Mouse (Mus musculus) neural tube, embryonic 13.5 days (tissue): ENCODE results near the gene Sbf2. TPM values are rescaled to one million over a fixed set of nuclear protein-coding genes. Genes with fewer than 3 reads are reported as not detected.

Experiments
- ATAC-seq: fragments of 200-750 bp; cut with Nextera tagmentation; 2 replicates; pipeline ENCODE4 v1.8.0; 2017; ENCODE audit warnings: low read depth, mild to moderate bottlenecking, moderate TSS enrichment, moderate library complexity
- H3K27ac ChIP-seq: fragments of 300-500 bp; sonication (generic); replicated peaks from 2 replicates; pipeline ENCODE4 v1.5.1; 2015; ENCODE audit warnings: moderate library complexity, mild to moderate bottlenecking, inconsistent platforms
- H3K27me3 ChIP-seq: fragments of 300-500 bp; sonication (generic); 2 replicates; pipeline ENCODE4 v1.6.1; 2015; ENCODE audit warnings: mild to moderate bottlenecking, inconsistent platforms
- H3K36me3 ChIP-seq: fragments of 300-500 bp; sonication (generic); 2 replicates; pipeline ENCODE4 v1.6.1; 2015; ENCODE audit warnings: mild to moderate bottlenecking, inconsistent platforms
- H3K4me1 ChIP-seq: fragments of 300-500 bp; sonication (generic); replicated peaks from 2 replicates; pipeline ENCODE4 v1.6.1; 2015; ENCODE audit warnings: inconsistent platforms
- H3K4me2 ChIP-seq: fragments of 300-500 bp; sonication (generic); 2 replicates; pipeline ENCODE4 v1.6.1; 2015; ENCODE audit warnings: inconsistent platforms, mild to moderate bottlenecking, moderate library complexity
- H3K4me3 ChIP-seq: fragments of 300-500 bp; sonication (generic); 2 replicates; pipeline ENCODE4 v1.5.1; 2015; ENCODE audit warnings: mild to moderate bottlenecking, inconsistent platforms
- H3K9ac ChIP-seq: fragments of 300-500 bp; sonication (generic); 2 replicates; pipeline ENCODE4 v1.6.1; 2015; ENCODE audit warnings: moderate library complexity, mild to moderate bottlenecking, inconsistent platforms
- H3K9me3 ChIP-seq: fragments of 300-500 bp; sonication (generic); 2 replicates; pipeline ENCODE4 v1.6.1; 2016; ENCODE audit warnings: inconsistent platforms
- WGBS: fragments of 180-500 bp; shearing (Covaris S2); methylation state at CpG from one replicate; pipeline ENCODE4 v1.1.7; 2015; 5-methylcytosine and 5-hydroxymethylcytosine counted together
- polyA plus RNA-seq: library from polyadenylated mRNA; unstranded; fragments of >200 nt; fragmentation: Nextera tagmentation; extraction: Ambion mirVana; gene quantifications from 2 replicates; pipeline ENCODE4 v1.2.1, GENCODE M21; 2015

Gene Sbf2
- polyA plus RNA-seq, 1 experiment from 2014 or later: 47.4 TPM

- 0 out of 2 replicates have a peak, but pooled peaks cover 12% of the 10 kb centered on the region for H3K4me1 ChIP-seq
- no peaks in the 10 kb centered on the region for H3K36me3 ChIP-seq
- no peak for ATAC-seq
- H3K9me3 ChIP-seq: peaks cover 4% of the 10 kb centered on the region; the same call in 1 of the 2 replicates
- no peak overlapping the region for H3K9ac ChIP-seq
- no peak overlapping the region for H3K4me3 ChIP-seq
- WGBS: 93% methylated on average over 4 of the region's 4 CpGs
- no peaks in the 10 kb centered on the region for H3K27me3 ChIP-seq
- H3K27ac ChIP-seq: no peak overlapping the region
- no peak overlapping the region for H3K4me2 ChIP-seq
Measured at GRCm38 (mm10) chr7:110288191-110288604, 326.5 kb downstream of the Sbf2 start.

- Histone ChIP-seq H3K9me3 (peaks cover 4% of the 10 kb centered on the region; the same call in 1 of the 2 replicates), H3K4me1 (0 out of 2 replicates have a peak, but pooled peaks cover 12% of the 10 kb centered on the region), H3K27me3 (no peaks in the 10 kb centered on the region), H3K4me3 (no peak overlapping the region), H3K36me3 (no peaks in the 10 kb centered on the region), H3K4me2 (no peak overlapping the region), H3K9ac (0 out of 2 replicates have a peak overlapping the region, but pooled peaks have one; percentile 8), H3K27ac (no peak overlapping the region)
- WGBS: 70% methylated on average over 8 of the region's 8 CpGs
- no peak for ATAC-seq
Measured at GRCm38 (mm10) chr7:110287476-110288071, 327.1 kb downstream of the Sbf2 start.

- Histone ChIP-seq H3K4me2 (no peak overlapping the region), H3K36me3 (no peaks in the 10 kb centered on the region), H3K9me3 (no peaks in the 10 kb centered on the region), H3K27me3 (no peaks in the 10 kb centered on the region), H3K4me1 (0 out of 2 replicates have a peak, but pooled peaks cover 12% of the 10 kb centered on the region), H3K4me3 (no peak overlapping the region), H3K9ac (0 out of 2 replicates have a peak overlapping the region, but pooled peaks have one; percentile 8), H3K27ac (no peak overlapping the region)
- ATAC-seq: peak; percentile 83
- 11% methylated on average over 12 of the region's 12 CpGs for WGBS
Measured at GRCm38 (mm10) chr7:110286838-110287475, 327.8 kb downstream of the Sbf2 start.

GRCm38 (mm10) chr7:110286198-110286732 is 328.5 kb downstream of the Sbf2 start:
- Histone ChIP-seq H3K27me3 (no peaks in the 10 kb centered on the region), H3K36me3 (peaks cover 2% of the 10 kb centered on the region), H3K4me3 (no peak overlapping the region), H3K4me1 (0 out of 2 replicates have a peak, but pooled peaks cover 12% of the 10 kb centered on the region), H3K9ac (0 out of 2 replicates have a peak overlapping the region, but pooled peaks have one; percentile 17), H3K4me2 (no peak overlapping the region), H3K9me3 (no peaks in the 10 kb centered on the region), H3K27ac (no peak overlapping the region)
- no peak for ATAC-seq
- 73% methylated on average over 8 of the region's 8 CpGs for WGBS

- Histone ChIP-seq H3K9ac (0 out of 2 replicates have a peak overlapping the region, but pooled peaks have one; percentile 17), H3K36me3 (peaks cover 7% of the 10 kb centered on the region), H3K4me1 (0 out of 2 replicates have a peak, but pooled peaks cover 12% of the 10 kb centered on the region), H3K4me2 (no peak overlapping the region), H3K27ac (no peak overlapping the region), H3K27me3 (no peaks in the 10 kb centered on the region), H3K4me3 (no peak overlapping the region), H3K9me3 (no peaks in the 10 kb centered on the region)
- 84% methylated on average over 3 of the region's 3 CpGs for WGBS
- ATAC-seq: no peak
Measured at GRCm38 (mm10) chr7:110285849-110286151, 328.9 kb downstream of the Sbf2 start.

- no peak for ATAC-seq
- no peaks in the 10 kb centered on the region for H3K27me3 ChIP-seq
- H3K27ac ChIP-seq: no peak overlapping the region
- no peaks in the 10 kb centered on the region for H3K9me3 ChIP-seq
- no peak overlapping the region for H3K4me2 ChIP-seq
- no peak overlapping the region for H3K4me3 ChIP-seq
- H3K4me1 ChIP-seq: 0 out of 2 replicates have a peak, but pooled peaks cover 12% of the 10 kb centered on the region
- peaks cover 10% of the 10 kb centered on the region for H3K36me3 ChIP-seq
- no peak overlapping the region for H3K9ac ChIP-seq
- 93% methylated on average over 12 of the region's 12 CpGs for WGBS
Measured at GRCm38 (mm10) chr7:110285076-110285848, 329.5 kb downstream of the Sbf2 start.

GRCm38 (mm10) chr7:110283484-110284275 is 331.0 kb downstream of the Sbf2 start:
- WGBS: 94% methylated on average over 6 of the region's 6 CpGs

GRCm38 (mm10) chr7:110282797-110283196 is 331.9 kb downstream of the Sbf2 start:
- Histone ChIP-seq H3K4me3 (no peak overlapping the region), H3K9ac (no peak overlapping the region), H3K4me2 (no peak overlapping the region), H3K36me3 (peaks cover 19% of the 10 kb centered on the region), H3K27me3 (no peaks in the 10 kb centered on the region), H3K4me1 (0 out of 2 replicates have a peak, but pooled peaks cover 8% of the 10 kb centered on the region), H3K9me3 (no peaks in the 10 kb centered on the region), H3K27ac (no peak overlapping the region)
- no peak for ATAC-seq
- 84% methylated on average over 11 of the region's 11 CpGs for WGBS

More at GRCm38 (mm10) chr7:110283484-110284275, 331.0 kb downstream of the Sbf2 start:
- Histone ChIP-seq H3K4me2 (no peak overlapping the region), H3K4me1 (0 out of 2 replicates have a peak, but pooled peaks cover 10% of the 10 kb centered on the region), H3K9ac (no peak overlapping the region), H3K36me3 (peaks cover 19% of the 10 kb centered on the region), H3K9me3 (no peaks in the 10 kb centered on the region), H3K27me3 (no peaks in the 10 kb centered on the region), H3K27ac (no peak overlapping the region), H3K4me3 (no peak overlapping the region)
- ATAC-seq: no peak

GRCm38 (mm10) chr7:110281435-110282256 is 333.1 kb downstream of the Sbf2 start:
- no peak for ATAC-seq
- Histone ChIP-seq H3K4me1 (no peaks in the 10 kb centered on the region), H3K27me3 (no peaks in the 10 kb centered on the region), H3K9ac (no peak overlapping the region), H3K4me2 (no peak overlapping the region), H3K36me3 (peaks cover 19% of the 10 kb centered on the region), H3K9me3 (no peaks in the 10 kb centered on the region), H3K4me3 (no peak overlapping the region), H3K27ac (no peak overlapping the region)
- WGBS: 94% methylated on average over 11 of the region's 11 CpGs

GRCm38 (mm10) chr7:110279183-110279582 is 335.5 kb downstream of the Sbf2 start:
- no peaks in the 10 kb centered on the region for H3K27me3 ChIP-seq
- no peak overlapping the region for H3K4me2 ChIP-seq
- WGBS: 97% methylated on average over 4 of the region's 4 CpGs
- H3K9ac ChIP-seq: no peak overlapping the region
- H3K36me3 ChIP-seq: peaks cover 19% of the 10 kb centered on the region
- no peaks in the 10 kb centered on the region for H3K9me3 ChIP-seq
- no peaks in the 10 kb centered on the region for H3K4me1 ChIP-seq
- no peak for ATAC-seq
- H3K4me3 ChIP-seq: no peak overlapping the region
- H3K27ac ChIP-seq: no peak overlapping the region
